Mouse (Mus musculus): ENCODE results near the gene Cntln. TPM values are rescaled to one million over a fixed set of nuclear protein-coding genes. Genes with fewer than 3 reads are reported as not detected.

Gene Cntln
- 5.0 and 6.1 TPM in 2 replicates for polyA plus RNA-seq (2015; fragmentation: Nextera tagmentation; extraction: Ambion mirVana)

- no peaks in the 10 kb centered on the region for H3K36me3 ChIP-seq (ENCODE audit: control insufficient read depth, insufficient read depth)
- ATAC-seq: peak; percentile 97
- no peaks in the 10 kb centered on the region for H3K27me3 ChIP-seq (replicated peaks; ENCODE audit: control insufficient read depth, insufficient read depth, low read length)
- H3K4me2 ChIP-seq (ENCODE audit: low read length): peak within 1 kb of the TSS; percentile 88
- 0% methylated on average over 49 of the region's 50 CpGs for WGBS
- peak within 1 kb of the TSS; percentile 94 for H3K9ac ChIP-seq (replicated peaks; ENCODE audit: low read depth, low read length)
- peaks cover 5% of the 10 kb centered on the region; the same call in 1 of the 2 replicates for H3K4me1 ChIP-seq (replicated peaks; ENCODE audit: control insufficient read depth, insufficient read depth, low read length)
- peak within 1 kb of the TSS; percentile 85 for H3K27ac ChIP-seq (ENCODE audit: low read length)
- H3K4me3 ChIP-seq (replicated peaks; ENCODE audit: low read length): peak within 1 kb of the TSS; percentile 68
- no peaks in the 10 kb centered on the region for H3K9me3 ChIP-seq (ENCODE audit: control insufficient read depth, low read length)
Observed at GRCm38 (mm10) chr4:84884111-84884538, at the start of gene Cntln. Gene Cntln, plus strand, starts transcription at chr4:84884309.

DNA sequence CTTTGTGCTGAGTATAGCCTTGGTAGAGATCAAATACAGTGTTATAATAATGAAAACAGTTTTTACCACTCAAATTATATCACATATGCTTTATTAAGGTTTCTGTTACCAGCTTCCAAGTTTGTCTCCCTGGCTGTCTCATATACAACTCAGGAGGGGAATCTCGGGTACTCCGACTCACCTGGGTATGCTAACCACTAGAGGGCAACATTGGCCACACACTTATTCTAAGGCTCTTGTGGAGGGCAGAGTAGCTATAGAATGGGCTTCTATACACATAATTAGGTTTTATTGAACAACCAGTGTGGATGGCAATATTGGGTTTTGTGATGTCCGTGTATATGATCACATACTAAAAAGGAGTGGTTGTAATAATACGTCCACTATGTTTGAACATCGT lies 47.1 kb upstream of the Cntln start:
- ATAC-seq: no peak
- H3K4me1 ChIP-seq (replicated peaks; ENCODE audit: control insufficient read depth, insufficient read depth, low read length): no peaks in the 10 kb centered on the region
- 44% methylated on average over 5 of the region's 5 CpGs for WGBS
- no peaks in the 10 kb centered on the region for H3K27me3 ChIP-seq (replicated peaks; ENCODE audit: control insufficient read depth, insufficient read depth, low read length)
- H3K36me3 ChIP-seq (ENCODE audit: control insufficient read depth, insufficient read depth): no peaks in the 10 kb centered on the region
- no peak overlapping the region for H3K4me2 ChIP-seq (ENCODE audit: low read length)
- H3K9ac ChIP-seq (replicated peaks; ENCODE audit: low read depth, low read length): no peak overlapping the region
- H3K9me3 ChIP-seq (ENCODE audit: control insufficient read depth, low read length): no peaks in the 10 kb centered on the region
- no peak overlapping the region for H3K27ac ChIP-seq (ENCODE audit: low read length)
- no peak overlapping the region for H3K4me3 ChIP-seq (replicated peaks; ENCODE audit: low read length)

DNA sequence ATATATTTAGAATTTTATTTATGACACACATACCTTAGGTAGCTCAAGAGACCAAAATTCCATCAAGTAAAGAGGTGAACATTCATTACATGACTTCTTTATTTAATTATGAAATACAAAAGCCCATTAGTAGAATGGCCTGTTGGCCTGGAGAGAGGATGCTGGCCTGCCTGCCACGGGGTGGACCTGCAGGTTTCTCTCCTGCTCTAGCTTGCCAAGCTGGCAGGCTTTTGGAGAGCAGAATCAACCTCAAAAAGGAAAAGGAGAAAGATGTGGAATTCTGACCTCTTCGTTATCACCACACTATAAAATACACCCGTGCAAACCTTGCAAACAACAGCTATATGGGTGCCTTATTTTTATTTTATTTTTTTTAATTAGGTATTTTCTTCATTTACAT lies 45.6 kb upstream of the Cntln start:
- no peaks in the 10 kb centered on the region for H3K4me1 ChIP-seq (replicated peaks; ENCODE audit: control insufficient read depth, insufficient read depth, low read length)
- no peak overlapping the region for H3K9ac ChIP-seq (replicated peaks; ENCODE audit: low read depth, low read length)
- no peak for ATAC-seq
- H3K36me3 ChIP-seq (ENCODE audit: control insufficient read depth, insufficient read depth): no peaks in the 10 kb centered on the region
- no peak overlapping the region for H3K4me3 ChIP-seq (replicated peaks; ENCODE audit: low read length)
- no peaks in the 10 kb centered on the region for H3K9me3 ChIP-seq (ENCODE audit: control insufficient read depth, low read length)
- no peak overlapping the region for H3K4me2 ChIP-seq (ENCODE audit: low read length)
- no peak overlapping the region for H3K27ac ChIP-seq (ENCODE audit: low read length)
- 81% methylated on average over 3 of the region's 3 CpGs for WGBS
- H3K27me3 ChIP-seq (replicated peaks; ENCODE audit: control insufficient read depth, insufficient read depth, low read length): no peaks in the 10 kb centered on the region

- Histone ChIP-seq H3K4me3 (replicated peaks; ENCODE audit: low read length) (no peak overlapping the region), H3K36me3 (ENCODE audit: control insufficient read depth, insufficient read depth) (no peaks in the 10 kb centered on the region), H3K27ac (ENCODE audit: low read length) (no peak overlapping the region), H3K27me3 (replicated peaks; ENCODE audit: control insufficient read depth, insufficient read depth, low read length) (no peaks in the 10 kb centered on the region), H3K4me1 (replicated peaks; ENCODE audit: control insufficient read depth, insufficient read depth, low read length) (no peaks in the 10 kb centered on the region), H3K9me3 (ENCODE audit: control insufficient read depth, low read length) (no peaks in the 10 kb centered on the region), H3K9ac (replicated peaks; ENCODE audit: low read depth, low read length) (no peak overlapping the region), H3K4me2 (ENCODE audit: low read length) (no peak overlapping the region)
- 80% methylated on average over 2 of the region's 2 CpGs for WGBS
- no peak for ATAC-seq
Observed at GRCm38 (mm10) chr4:84839466-84839865, 44.6 kb upstream of the Cntln start.

DNA sequence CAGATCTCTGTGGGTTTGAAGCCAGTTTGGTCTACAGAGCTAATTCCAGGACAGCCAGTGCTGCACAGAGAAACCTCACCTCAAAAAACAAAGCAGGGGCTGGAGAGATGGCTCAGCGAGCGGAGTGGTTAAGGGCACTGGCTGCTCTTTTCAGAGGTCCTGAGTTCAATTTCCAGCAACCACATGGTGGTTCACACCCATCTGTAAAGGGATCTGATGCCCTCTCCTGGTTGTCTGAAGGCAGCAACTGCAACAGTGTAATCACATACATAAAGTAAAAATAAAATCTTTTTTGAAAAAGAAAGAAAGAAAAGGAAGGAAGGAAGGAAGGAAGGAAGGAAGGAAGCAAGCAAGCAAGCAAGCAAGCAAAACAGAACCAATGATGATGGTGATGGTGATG lies 26.5 kb upstream of the Cntln start:
- H3K4me3 ChIP-seq (replicated peaks; ENCODE audit: low read length): no peak overlapping the region
- no peak for ATAC-seq
- H3K27ac ChIP-seq (ENCODE audit: low read length): no peak overlapping the region
- no peak overlapping the region for H3K4me2 ChIP-seq (ENCODE audit: low read length)
- H3K9me3 ChIP-seq (ENCODE audit: control insufficient read depth, low read length): no peaks in the 10 kb centered on the region
- no peak overlapping the region for H3K9ac ChIP-seq (replicated peaks; ENCODE audit: low read depth, low read length)
- H3K27me3 ChIP-seq (replicated peaks; ENCODE audit: control insufficient read depth, insufficient read depth, low read length): no peaks in the 10 kb centered on the region
- H3K4me1 ChIP-seq (replicated peaks; ENCODE audit: control insufficient read depth, insufficient read depth, low read length): no peaks in the 10 kb centered on the region
- H3K36me3 ChIP-seq (ENCODE audit: control insufficient read depth, insufficient read depth): no peaks in the 10 kb centered on the region
- WGBS: 88% methylated on average over 2 of the region's 2 CpGs

- Histone ChIP-seq H3K4me1 (replicated peaks; ENCODE audit: control insufficient read depth, insufficient read depth, low read length) (no peaks in the 10 kb centered on the region), H3K27me3 (replicated peaks; ENCODE audit: control insufficient read depth, insufficient read depth, low read length) (no peaks in the 10 kb centered on the region), H3K9ac (replicated peaks; ENCODE audit: low read depth, low read length) (no peak overlapping the region), H3K4me2 (ENCODE audit: low read length) (no peak overlapping the region), H3K27ac (ENCODE audit: low read length) (no peak overlapping the region), H3K36me3 (ENCODE audit: control insufficient read depth, insufficient read depth) (no peaks in the 10 kb centered on the region), H3K4me3 (replicated peaks; ENCODE audit: low read length) (no peak overlapping the region), H3K9me3 (ENCODE audit: control insufficient read depth, low read length) (no peaks in the 10 kb centered on the region)
- ATAC-seq: peak; percentile 82
- WGBS: 35% methylated on average over 3 of the region's 3 CpGs
Observed at GRCm38 (mm10) chr4:84876347-84876746, 7.8 kb upstream of the Cntln start.

DNA sequence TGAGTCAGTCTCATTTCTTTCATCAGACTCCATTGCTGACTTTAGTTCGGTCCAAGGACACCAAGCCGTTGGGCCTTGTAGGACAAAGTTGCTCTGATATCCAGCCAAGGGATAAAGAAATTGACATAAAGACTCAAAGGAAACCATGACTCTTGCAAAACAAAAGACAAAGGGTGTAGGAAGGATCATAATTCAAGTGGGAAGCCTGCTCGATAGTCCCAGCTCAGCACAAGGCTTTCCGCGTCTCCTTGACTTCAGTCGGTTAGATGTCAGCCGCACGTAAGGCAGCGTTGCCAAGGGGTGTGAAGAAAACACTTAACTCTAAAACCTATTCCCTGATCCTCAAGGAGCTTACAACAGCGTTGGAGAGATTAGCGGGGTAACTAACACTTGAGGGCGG lies 463 bp upstream of the Cntln start:
- Histone ChIP-seq H3K4me1 (replicated peaks; ENCODE audit: control insufficient read depth, insufficient read depth, low read length) (peaks cover 5% of the 10 kb centered on the region; the same call in 1 of the 2 replicates), H3K27me3 (replicated peaks; ENCODE audit: control insufficient read depth, insufficient read depth, low read length) (no peaks in the 10 kb centered on the region), H3K4me2 (ENCODE audit: low read length) (peak overlapping the region; percentile 88), H3K27ac (ENCODE audit: low read length) (peak overlapping the region; percentile 50; the same call in 1 of the 2 replicates), H3K9me3 (ENCODE audit: control insufficient read depth, low read length) (no peaks in the 10 kb centered on the region), H3K36me3 (ENCODE audit: control insufficient read depth, insufficient read depth) (no peaks in the 10 kb centered on the region), H3K4me3 (replicated peaks; ENCODE audit: low read length) (peak overlapping the region; percentile 68), H3K9ac (replicated peaks; ENCODE audit: low read depth, low read length) (peak overlapping the region; percentile 94)
- no peak; the same call in 1 of the 2 replicates for ATAC-seq
- 59% methylated on average over 12 of the region's 12 CpGs for WGBS

DNA sequence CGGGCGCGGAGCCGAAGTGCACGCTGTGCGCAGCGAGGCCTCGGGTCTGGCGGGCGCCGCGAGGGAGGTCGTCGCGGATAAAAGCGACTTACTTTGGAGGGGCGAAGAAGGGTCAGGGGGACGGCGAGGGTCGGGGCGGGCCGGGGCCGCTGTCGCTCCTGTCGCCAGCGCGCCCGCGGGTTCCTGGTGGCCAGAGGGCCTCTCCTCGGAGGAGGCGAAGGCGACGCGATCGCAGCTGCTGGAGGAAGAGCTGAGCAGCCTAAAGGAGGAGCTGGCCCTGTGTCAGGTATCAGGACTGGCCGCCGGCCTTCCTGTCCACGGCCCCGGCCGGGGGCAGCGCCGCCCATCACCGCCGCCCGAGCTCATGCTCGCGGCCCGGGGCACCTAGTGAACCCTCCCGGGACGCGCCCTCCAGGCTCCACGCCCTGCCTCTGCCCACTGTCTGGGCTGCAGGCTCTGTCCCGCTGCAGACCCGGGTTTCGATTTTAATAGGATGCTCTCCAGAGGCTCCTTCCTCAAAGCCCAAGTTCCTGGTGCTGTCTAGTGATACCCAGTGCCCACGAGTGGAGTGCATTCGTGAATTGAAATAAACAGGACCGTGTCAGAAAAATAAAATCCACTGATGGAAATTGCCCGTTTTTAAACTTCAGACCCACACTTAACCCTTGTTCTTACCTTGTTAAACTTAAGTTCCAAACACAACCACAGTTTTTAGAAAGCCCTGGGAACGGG lies 596 bp downstream of the Cntln start:
- H3K4me3 ChIP-seq (replicated peaks; ENCODE audit: low read length): peak overlapping the region; percentile 68
- H3K27me3 ChIP-seq (replicated peaks; ENCODE audit: control insufficient read depth, insufficient read depth, low read length): no peaks in the 10 kb centered on the region
- peaks cover 5% of the 10 kb centered on the region; the same call in 1 of the 2 replicates for H3K4me1 ChIP-seq (replicated peaks; ENCODE audit: control insufficient read depth, insufficient read depth, low read length)
- peak overlapping the region; percentile 94 for H3K9ac ChIP-seq (replicated peaks; ENCODE audit: low read depth, low read length)
- peak overlapping the region; percentile 88 for H3K4me2 ChIP-seq (ENCODE audit: low read length)
- no peaks in the 10 kb centered on the region for H3K36me3 ChIP-seq (ENCODE audit: control insufficient read depth, insufficient read depth)
- peak overlapping the region; percentile 85 for H3K27ac ChIP-seq (ENCODE audit: low read length)
- WGBS: under 1% methylated on average over 59 of the region's 60 CpGs
- peak; percentile 76 for ATAC-seq
- H3K9me3 ChIP-seq (ENCODE audit: control insufficient read depth, low read length): no peaks in the 10 kb centered on the region

DNA sequence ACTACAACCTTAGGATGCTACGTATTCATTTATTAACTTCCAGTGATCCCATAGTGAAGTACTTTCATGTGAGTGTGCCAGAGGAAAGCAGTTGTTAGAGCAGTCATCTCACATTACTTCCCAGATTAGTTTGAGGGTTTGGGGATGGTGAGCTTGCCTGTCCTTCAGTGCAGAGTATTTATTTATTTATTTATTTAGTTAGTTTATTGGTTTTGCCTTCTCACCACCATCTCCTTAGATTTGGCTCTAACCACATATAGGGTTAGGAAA lies 1.1 kb downstream of the Cntln start:
- no peaks in the 10 kb centered on the region for H3K27me3 ChIP-seq (replicated peaks; ENCODE audit: control insufficient read depth, insufficient read depth, low read length)
- peak overlapping the region; percentile 88 for H3K4me2 ChIP-seq (ENCODE audit: low read length)
- 29% methylated on average over 1 of the region's 1 CpGs for WGBS
- H3K27ac ChIP-seq (ENCODE audit: low read length): no peak overlapping the region
- H3K9ac ChIP-seq (replicated peaks; ENCODE audit: low read depth, low read length): peak overlapping the region; percentile 94; the same call in 1 of the 2 replicates
- H3K9me3 ChIP-seq (ENCODE audit: control insufficient read depth, low read length): no peaks in the 10 kb centered on the region
- peaks cover 5% of the 10 kb centered on the region; the same call in 1 of the 2 replicates for H3K4me1 ChIP-seq (replicated peaks; ENCODE audit: control insufficient read depth, insufficient read depth, low read length)
- ATAC-seq: no peak
- no peaks in the 10 kb centered on the region for H3K36me3 ChIP-seq (ENCODE audit: control insufficient read depth, insufficient read depth)
- H3K4me3 ChIP-seq (replicated peaks; ENCODE audit: low read length): peak overlapping the region; percentile 68

All from forebrain, embryonic 16.5 days (tissue).